Mouse (Mus musculus) forebrain, embryonic 12.5 days (tissue): ENCODE measurements around the gene Ncor2. TPM values are rescaled to one million over a fixed set of nuclear protein-coding genes. Genes with fewer than 3 reads are reported as not detected.

ENCODE experiments used
- ATAC-seq: fragments of 200-750 bp; cut with Nextera tagmentation; 2 replicates; pipeline ENCODE4 v1.8.0; 2017; ENCODE audit warnings: moderate TSS enrichment; ENCODE audit not compliant: low FRiP score
- H3K27ac ChIP-seq: fragments of 300-500 bp; sonication (generic); 2 replicates; pipeline ENCODE4 v1.5.1; 2016; ENCODE audit warnings: mild to moderate bottlenecking
- H3K27me3 ChIP-seq: fragments of 300-500 bp; sonication (generic); 2 replicates; pipeline ENCODE4 v1.6.1; 2016; ENCODE audit warnings: mild to moderate bottlenecking
- H3K36me3 ChIP-seq: fragments of 300-500 bp; sonication (generic); replicated peaks from 2 replicates; pipeline ENCODE4 v1.6.1; 2016; ENCODE audit warnings: mild to moderate bottlenecking
- H3K4me1 ChIP-seq: fragments of 300-500 bp; sonication (generic); 2 replicates; pipeline ENCODE4 v1.6.1; 2016
- H3K4me2 ChIP-seq: fragments of 300-500 bp; sonication (generic); 2 replicates; pipeline ENCODE4 v1.6.1; 2016; ENCODE audit warnings: mild to moderate bottlenecking, moderate library complexity
- H3K4me3 ChIP-seq: fragments of 300-500 bp; sonication (generic); replicated peaks from 2 replicates; pipeline ENCODE4 v1.5.1; 2016; ENCODE audit warnings: mild to moderate bottlenecking
- H3K9ac ChIP-seq: fragments of 300-500 bp; sonication (generic); 2 replicates; pipeline ENCODE4 v1.6.1; 2016; ENCODE audit warnings: mild to moderate bottlenecking
- H3K9me3 ChIP-seq: fragments of 300-500 bp; sonication (generic); 2 replicates; pipeline ENCODE4 v1.6.1; 2016
- WGBS: fragments of 180-500 bp; shearing (Covaris S2); methylation state at CpG from one replicate; pipeline ENCODE4 v1.1.7; 2016; 5-methylcytosine and 5-hydroxymethylcytosine counted together
- polyA plus RNA-seq: library from polyadenylated mRNA; unstranded; fragments of >200 nt; fragmentation: Nextera tagmentation; extraction: Ambion mirVana; gene quantifications from 2 replicates; pipeline ENCODE4 v1.2.1, GENCODE M21; 2016

The Ncor2 gene
- polyA plus RNA-seq, 1 experiment from 2014 or later = 26.0 TPM

DNA sequence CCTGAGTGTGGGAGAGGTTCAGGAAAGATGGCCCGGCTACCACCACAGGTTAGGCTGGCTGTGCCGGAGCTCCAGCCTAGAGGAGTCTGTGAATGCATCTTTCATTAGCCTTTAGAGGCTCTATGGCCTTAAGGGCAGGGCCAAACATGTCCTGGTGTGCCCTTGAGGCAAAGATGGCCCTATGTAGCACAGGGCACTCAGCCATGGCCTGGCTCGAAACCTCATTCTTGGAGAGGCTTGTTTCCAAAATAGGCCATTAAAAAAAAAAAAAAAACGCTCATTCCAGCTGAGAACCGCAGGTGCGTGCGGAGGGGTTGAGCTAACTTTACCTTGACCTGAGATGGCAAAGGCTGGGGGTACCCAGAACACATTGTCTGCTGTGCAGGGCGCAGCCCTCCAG is 167.4 kb downstream of the Ncor2 start:
- Histone ChIP-seq H3K27me3 (no peaks in the 10 kb centered on the region), H3K4me3 (no peak overlapping the region), H3K9me3 (no peaks in the 10 kb centered on the region), H3K27ac (no peak overlapping the region), H3K4me2 (no peak overlapping the region), H3K36me3 (peaks cover 54% of the 10 kb centered on the region), H3K9ac (no peak overlapping the region), H3K4me1 (0 out of 2 replicates have a peak, but pooled peaks cover 6% of the 10 kb centered on the region)
- no peak for ATAC-seq
- WGBS = 94% methylated on average over 8 of the region's 8 CpGs

DNA sequence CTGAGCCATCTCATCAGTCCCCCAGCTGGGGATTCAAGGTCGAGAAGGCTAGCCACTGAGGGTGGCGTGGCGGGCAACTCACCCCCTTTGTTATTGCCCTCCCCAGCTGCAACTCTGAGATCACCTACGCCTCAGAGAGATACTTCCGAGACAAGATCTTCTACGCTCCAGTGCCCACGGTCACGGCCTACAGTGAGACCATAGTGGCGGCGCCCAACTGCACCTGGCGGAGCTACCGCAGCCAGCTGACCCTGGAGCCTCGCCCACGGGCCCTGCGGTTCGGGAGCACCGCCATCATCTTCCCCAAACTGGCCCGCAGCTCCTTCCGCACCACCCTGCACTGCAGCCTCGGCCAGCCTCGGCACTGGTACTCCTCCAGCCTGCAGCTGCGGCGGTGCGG is 167.9 kb downstream of the Ncor2 start:
- WGBS = 91% methylated on average over 24 of the region's 24 CpGs
- no peak for ATAC-seq
- Histone ChIP-seq H3K4me2 (no peak overlapping the region), H3K4me3 (no peak overlapping the region), H3K27me3 (no peaks in the 10 kb centered on the region), H3K9me3 (no peaks in the 10 kb centered on the region), H3K4me1 (peaks cover 10% of the 10 kb centered on the region), H3K27ac (no peak overlapping the region), H3K9ac (no peak overlapping the region), H3K36me3 (peaks cover 50% of the 10 kb centered on the region)

DNA sequence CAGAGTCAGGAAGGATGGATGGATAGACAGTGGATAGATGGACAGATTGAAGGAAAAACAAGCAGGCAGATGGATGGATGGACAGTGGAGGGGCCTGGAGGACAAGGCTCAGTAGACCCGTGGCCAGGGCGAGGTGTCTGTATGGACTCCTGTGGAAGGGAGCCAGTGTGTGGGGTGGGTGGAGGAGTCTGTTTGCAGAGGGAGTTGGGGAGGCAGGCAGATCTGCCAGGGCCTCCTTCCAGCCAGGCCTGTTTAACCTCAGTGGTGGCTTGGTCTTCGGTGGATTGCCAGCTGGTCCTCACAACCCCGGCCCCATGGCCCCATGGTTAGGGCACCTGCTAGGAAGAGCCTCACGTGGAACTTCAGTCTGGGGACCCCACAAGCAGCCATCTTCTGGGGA is 172.1 kb downstream of the Ncor2 start:
- Histone ChIP-seq H3K27me3 (peaks cover 41% of the 10 kb centered on the region), H3K4me1 (peaks cover 29% of the 10 kb centered on the region), H3K27ac (0 out of 2 replicates have a peak overlapping the region, but pooled peaks have one; percentile 33), H3K9ac (no peak overlapping the region), H3K4me2 (no peak overlapping the region), H3K4me3 (no peak overlapping the region), H3K36me3 (peaks cover 22% of the 10 kb centered on the region), H3K9me3 (no peaks in the 10 kb centered on the region)
- ATAC-seq = no peak
- WGBS = 84% methylated on average over 4 of the region's 5 CpGs

DNA sequence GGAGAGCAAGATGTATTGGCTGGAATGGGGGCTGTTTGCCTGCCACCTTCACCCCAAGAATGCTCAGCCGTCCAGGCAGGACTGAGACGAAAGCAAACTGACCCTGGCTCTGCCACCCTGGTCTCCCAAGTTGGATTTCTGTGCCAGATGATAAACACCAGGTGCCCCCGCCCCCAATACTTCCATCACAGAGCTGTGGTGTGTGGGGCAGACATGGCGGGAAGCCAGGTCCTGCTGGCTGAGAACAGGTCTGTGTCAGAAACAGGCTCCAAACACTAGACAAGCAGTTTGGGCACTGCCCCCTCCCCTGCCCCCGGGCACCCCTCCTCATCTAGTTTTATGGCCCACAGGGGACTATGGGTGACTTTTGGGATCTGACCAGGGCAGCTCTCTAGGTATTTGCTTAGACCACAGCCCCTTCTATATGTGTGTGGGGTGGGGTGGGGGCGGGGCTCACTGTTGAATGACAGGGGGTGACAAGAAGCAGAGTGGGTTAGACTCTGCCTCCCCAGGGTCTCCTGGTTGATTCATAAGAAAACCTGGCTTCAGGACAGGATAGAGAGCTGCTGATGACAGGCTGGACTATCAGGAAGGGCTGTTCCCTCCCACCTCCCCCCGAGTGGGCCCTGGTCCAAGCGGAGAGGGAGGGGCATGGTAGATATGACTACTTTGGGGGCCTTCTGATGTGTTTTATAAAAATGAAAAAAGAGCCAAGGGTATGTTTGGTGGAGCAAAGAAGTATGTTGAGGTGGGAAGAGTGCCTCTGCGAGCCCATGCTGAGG is 173.0 kb downstream of the Ncor2 start:
- 76% methylated on average over 9 of the region's 9 CpGs for WGBS
- Histone ChIP-seq H3K27me3 (peaks cover 41% of the 10 kb centered on the region), H3K4me1 (peaks cover 29% of the 10 kb centered on the region), H3K27ac (no peak overlapping the region), H3K36me3 (peaks cover 16% of the 10 kb centered on the region), H3K4me2 (no peak overlapping the region), H3K9ac (no peak overlapping the region), H3K4me3 (no peak overlapping the region), H3K9me3 (no peaks in the 10 kb centered on the region)
- ATAC-seq = no peak

DNA sequence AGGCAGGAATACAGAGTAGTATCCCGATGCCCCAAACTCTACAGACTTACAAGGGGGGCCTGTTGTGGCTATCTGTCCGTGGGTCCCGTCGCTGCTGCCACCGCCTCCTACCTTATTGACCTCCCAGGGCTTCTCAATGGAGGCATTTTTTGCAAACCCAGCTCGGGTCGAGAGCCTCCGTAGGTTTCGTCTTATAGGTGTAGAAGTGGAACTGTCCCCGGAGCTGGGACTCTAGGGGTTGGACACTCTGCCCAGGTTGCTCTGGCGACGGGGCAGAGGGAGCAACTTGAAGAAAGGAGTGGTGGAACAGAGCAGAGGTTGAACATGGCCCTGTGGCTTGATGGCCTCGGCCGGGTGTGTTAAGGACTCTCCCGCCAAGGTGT is 175.2 kb downstream of the Ncor2 start:
- Histone ChIP-seq H3K36me3 (peaks cover 5% of the 10 kb centered on the region), H3K4me3 (peak overlapping the region; percentile 34), H3K9me3 (no peaks in the 10 kb centered on the region), H3K4me2 (peak overlapping the region; percentile 57), H3K27ac (no peak overlapping the region), H3K27me3 (peaks cover 41% of the 10 kb centered on the region), H3K9ac (peak overlapping the region; percentile 38; the same call in 1 of the 2 replicates), H3K4me1 (peaks cover 29% of the 10 kb centered on the region)
- ATAC-seq = no peak
- WGBS = 13% methylated on average over 15 of the region's 15 CpGs

DNA sequence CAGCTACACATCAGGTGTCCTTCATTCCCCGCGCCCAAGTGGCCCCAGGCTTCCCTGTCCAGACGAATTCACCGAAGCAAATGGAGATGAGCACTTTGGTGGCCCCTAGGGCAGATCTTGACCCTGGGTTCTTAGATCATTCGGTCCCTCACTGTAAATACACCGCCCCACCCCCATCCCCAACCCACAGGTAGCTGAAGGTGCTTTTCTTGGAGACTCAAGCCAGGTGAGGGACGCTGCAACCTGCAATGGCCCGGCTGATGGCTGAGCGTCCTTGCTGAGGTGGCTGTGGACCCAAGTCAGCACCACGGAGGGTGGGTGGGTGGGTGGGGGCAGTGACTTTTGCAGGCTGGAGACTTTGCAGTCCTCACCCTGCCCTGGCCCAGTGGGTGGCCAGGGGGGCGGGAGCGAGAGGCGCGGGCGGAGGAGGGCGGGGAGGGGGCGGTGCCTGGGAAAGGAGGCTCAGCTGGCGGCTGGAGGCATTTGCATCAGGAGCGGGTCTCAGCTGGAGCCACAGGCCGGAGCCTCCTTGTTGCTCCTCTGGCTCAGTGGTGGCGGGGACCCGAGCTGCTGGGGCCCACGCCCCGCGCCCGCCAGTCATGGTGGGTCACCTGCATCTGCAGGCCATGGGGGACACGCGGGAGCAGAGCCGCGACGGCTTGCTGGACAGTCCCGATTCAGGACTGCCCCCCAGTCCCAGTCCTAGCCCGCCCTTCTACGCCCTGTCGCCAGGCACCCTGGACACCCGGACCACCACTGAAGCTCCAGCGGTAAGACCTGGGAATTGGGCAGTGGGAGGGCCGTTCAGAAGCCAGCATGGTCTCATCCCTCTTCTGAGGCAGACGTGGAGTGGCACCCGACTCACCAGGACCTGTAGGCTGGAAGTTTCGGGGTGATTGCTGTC is 175.8 kb downstream of the Ncor2 start, which contains the start of gene Rflna:
Rflna (plus strand) TSS at position 253 of the 904 bp plus-strand sequence.
- 2% methylated on average over 41 of the region's 41 CpGs for WGBS
- H3K4me2 ChIP-seq = peak within 1 kb of the TSS; percentile 57
- H3K9ac ChIP-seq = peak within 1 kb of the TSS; percentile 38
- H3K9me3 ChIP-seq = no peaks in the 10 kb centered on the region
- H3K27ac ChIP-seq = no peak within 1 kb of the TSS
- H3K36me3 ChIP-seq = no peaks in the 10 kb centered on the region
- peaks cover 41% of the 10 kb centered on the region for H3K27me3 ChIP-seq
- peak; percentile 71 for ATAC-seq
- H3K4me3 ChIP-seq = peak within 1 kb of the TSS; percentile 34
- H3K4me1 ChIP-seq = peaks cover 29% of the 10 kb centered on the region

DNA sequence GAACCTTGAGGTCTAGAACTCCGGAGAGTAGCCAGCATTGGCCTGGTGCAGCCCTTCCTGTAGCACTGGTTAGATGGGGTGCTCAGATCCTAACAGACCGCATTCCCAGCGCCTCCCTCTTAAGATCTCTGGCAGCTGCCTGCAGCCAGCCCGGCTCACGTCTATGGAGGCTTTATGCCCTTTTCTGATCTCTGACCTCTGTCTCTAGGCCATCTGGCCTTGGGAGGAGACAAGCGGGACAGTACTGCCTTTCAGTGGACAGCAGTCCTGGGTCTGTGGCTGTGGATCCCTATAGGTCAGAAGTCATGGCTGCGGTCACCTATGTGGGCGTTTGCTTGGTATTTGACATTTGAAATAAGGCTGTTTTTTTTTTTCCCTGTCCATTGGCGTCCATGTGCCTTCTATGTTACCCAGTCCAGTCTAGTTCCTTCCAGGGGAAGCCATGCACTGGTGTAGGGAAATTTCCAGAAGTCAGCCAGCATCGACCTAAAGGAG is 178.2 kb downstream of the Ncor2 start:
- peaks cover 16% of the 10 kb centered on the region for H3K4me1 ChIP-seq
- H3K9ac ChIP-seq = no peak overlapping the region

DNA sequence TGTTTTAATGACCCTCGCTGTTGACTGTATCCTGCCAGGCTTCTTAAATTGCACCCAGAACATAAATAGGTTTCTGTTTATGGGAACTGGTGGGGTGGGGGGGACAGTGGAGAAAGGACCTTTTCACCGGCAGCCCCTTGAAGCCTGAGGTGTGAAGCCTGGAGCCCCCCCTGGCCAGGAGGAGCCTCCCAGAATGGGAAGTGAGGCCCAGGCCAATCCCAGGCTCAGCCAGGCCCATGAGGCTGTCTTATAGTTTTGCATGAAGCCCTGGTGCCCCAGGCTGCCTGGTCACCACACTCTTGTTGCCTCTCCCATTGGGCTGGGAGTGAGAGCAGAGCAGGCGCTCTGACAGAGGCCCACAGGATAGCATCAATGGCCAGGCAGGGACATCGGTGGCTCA is 181.1 kb downstream of the Ncor2 start:
- H3K4me2 ChIP-seq = no peak overlapping the region
- H3K27ac ChIP-seq = no peak overlapping the region
- 90% methylated on average over 4 of the region's 4 CpGs for WGBS
- H3K9me3 ChIP-seq = no peaks in the 10 kb centered on the region
- peaks cover 10% of the 10 kb centered on the region for H3K27me3 ChIP-seq
- no peaks in the 10 kb centered on the region for H3K36me3 ChIP-seq
- ATAC-seq = no peak
- no peak overlapping the region for H3K4me3 ChIP-seq
- H3K9ac ChIP-seq = no peak overlapping the region
- peaks cover 3% of the 10 kb centered on the region; the same call in 1 of the 2 replicates for H3K4me1 ChIP-seq

More for the DNA sequence above, 178.2 kb downstream of the Ncor2 start:
- Histone ChIP-seq H3K4me3 (no peak overlapping the region), H3K27ac (no peak overlapping the region), H3K27me3 (peaks cover 39% of the 10 kb centered on the region), H3K9me3 (no peaks in the 10 kb centered on the region), H3K36me3 (no peaks in the 10 kb centered on the region), H3K4me2 (no peak overlapping the region)
- WGBS = 71% methylated on average over 10 of the region's 10 CpGs
- ATAC-seq = no peak

DNA sequence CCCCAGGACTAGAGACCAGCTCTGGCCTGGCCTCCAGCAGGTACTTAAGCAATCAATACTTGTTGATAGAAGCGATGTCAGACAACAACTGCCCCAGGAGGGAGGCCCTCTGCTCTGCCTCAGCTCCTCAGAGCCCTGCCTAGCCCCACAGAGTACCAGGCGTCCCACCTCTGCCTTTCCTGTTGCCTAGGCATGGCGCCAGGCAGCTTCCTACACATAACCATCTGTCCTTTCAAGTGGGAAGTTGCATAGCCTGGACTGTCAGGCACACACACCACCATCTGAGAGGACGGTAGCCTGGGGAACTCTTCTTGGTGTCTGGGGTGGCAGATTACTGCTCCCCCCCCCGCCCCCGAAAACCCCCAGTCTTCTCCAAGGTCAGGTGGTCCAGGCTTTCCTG is 182.2 kb downstream of the Ncor2 start:
- no peak overlapping the region for H3K4me3 ChIP-seq
- no peak overlapping the region for H3K9ac ChIP-seq
- no peaks in the 10 kb centered on the region for H3K27me3 ChIP-seq
- H3K9me3 ChIP-seq = no peaks in the 10 kb centered on the region
- H3K36me3 ChIP-seq = no peaks in the 10 kb centered on the region
- 73% methylated on average over 6 of the region's 6 CpGs for WGBS
- no peaks in the 10 kb centered on the region for H3K4me1 ChIP-seq
- ATAC-seq = no peak
- H3K4me2 ChIP-seq = no peak overlapping the region
- H3K27ac ChIP-seq = no peak overlapping the region

DNA sequence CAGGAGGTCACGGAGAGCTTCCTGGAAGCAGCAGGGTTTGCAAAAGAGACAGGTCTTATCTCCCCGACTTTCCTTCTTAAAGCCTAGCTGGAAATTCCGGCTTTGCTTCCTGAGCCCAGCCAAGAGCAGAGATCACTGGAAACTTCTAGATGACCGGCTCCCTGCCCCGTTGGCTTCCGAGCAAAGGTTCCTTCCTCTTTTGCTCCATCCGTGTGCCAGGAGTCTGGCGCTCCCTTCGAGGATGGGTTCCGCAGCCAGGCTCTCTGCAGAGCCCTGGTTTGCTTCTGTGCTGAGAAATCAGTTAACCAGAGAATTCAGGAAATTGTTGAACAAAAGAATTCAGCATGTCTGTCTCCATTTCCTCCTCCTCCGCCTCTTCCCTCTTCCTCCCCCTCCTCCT is 186.1 kb downstream of the Ncor2 start:
- H3K4me2 ChIP-seq = no peak overlapping the region
- no peaks in the 10 kb centered on the region for H3K4me1 ChIP-seq
- H3K9ac ChIP-seq = no peak overlapping the region
- ATAC-seq = no peak
- no peak overlapping the region for H3K27ac ChIP-seq
- no peaks in the 10 kb centered on the region for H3K9me3 ChIP-seq
- 81% methylated on average over 11 of the region's 11 CpGs for WGBS
- no peaks in the 10 kb centered on the region for H3K36me3 ChIP-seq
- H3K27me3 ChIP-seq = no peaks in the 10 kb centered on the region
- H3K4me3 ChIP-seq = no peak overlapping the region

DNA sequence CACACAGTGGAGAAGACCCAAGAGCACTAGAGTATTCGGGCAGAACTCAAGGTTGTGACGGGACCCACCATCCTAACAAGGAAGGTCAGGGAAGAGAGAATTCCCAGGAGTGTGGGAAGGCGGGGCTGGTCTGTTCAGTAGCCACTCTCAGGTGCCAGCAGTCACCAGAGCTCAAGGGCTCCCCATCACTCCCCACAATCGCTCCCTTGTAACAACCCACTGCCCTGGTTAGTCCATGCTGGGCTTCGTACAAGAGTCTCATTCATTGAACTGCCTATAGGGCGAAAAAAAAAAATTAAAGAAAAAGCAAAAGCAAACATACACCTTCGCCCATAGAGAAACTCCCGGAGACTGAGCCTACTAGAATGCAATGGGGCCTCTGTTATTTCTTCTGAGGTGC is 186.7 kb downstream of the Ncor2 start:
- no peaks in the 10 kb centered on the region for H3K36me3 ChIP-seq
- H3K27me3 ChIP-seq = no peaks in the 10 kb centered on the region
- no peak overlapping the region for H3K4me3 ChIP-seq
- H3K9ac ChIP-seq = no peak overlapping the region
- no peak overlapping the region for H3K4me2 ChIP-seq
- no peaks in the 10 kb centered on the region for H3K4me1 ChIP-seq
- H3K27ac ChIP-seq = no peak overlapping the region
- ATAC-seq = no peak
- 83% methylated on average over 8 of the region's 8 CpGs for WGBS
- no peaks in the 10 kb centered on the region for H3K9me3 ChIP-seq

DNA sequence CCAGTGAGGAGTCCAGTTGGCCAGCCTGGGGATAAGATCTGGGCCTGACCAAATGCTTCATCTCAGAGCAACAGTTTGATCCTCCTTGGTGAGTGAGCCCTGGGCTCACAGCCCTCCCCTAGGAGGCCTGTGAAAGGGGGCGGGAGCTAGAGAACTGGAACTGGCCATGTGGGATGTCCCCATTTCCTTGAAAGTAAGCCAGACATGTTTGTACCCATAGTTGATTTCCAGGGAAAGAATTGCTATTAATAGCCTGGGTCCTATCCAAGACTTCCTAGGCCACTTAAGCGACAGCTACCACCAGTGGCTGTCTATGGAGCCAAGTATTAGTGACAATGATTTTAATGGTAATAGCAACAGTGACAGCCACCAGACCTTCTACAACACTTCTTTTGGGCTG is 189.3 kb downstream of the Ncor2 start:
- H3K9me3 ChIP-seq = no peaks in the 10 kb centered on the region
- H3K4me2 ChIP-seq = no peak overlapping the region
- no peak overlapping the region for H3K27ac ChIP-seq
- H3K4me3 ChIP-seq = no peak overlapping the region
- H3K4me1 ChIP-seq = no peaks in the 10 kb centered on the region
- H3K36me3 ChIP-seq = no peaks in the 10 kb centered on the region
- 91% methylated on average over 2 of the region's 2 CpGs for WGBS
- no peaks in the 10 kb centered on the region for H3K27me3 ChIP-seq
- no peak overlapping the region for H3K9ac ChIP-seq
- ATAC-seq = no peak
